Mouse (Mus musculus): Measurements from ENCODE around the gene Exoc3l4. TPM values are rescaled to one million over a fixed set of nuclear protein-coding genes. Genes with fewer than 3 reads are reported as not detected.

The Exoc3l4 gene
- total and polyA plus RNA-seq, 2 experiments from 2014 or later = 7.9 to 9.8 TPM

- H3K4me3 ChIP-seq (ENCODE audit: low read depth, low read length) = no peak overlapping the region
- DNase-seq (ENCODE audit: low spot score) = no peak
- no peak overlapping the region for H3K9ac ChIP-seq (replicated peaks; ENCODE audit: low read depth, low read length)
- no peaks in the 10 kb centered on the region for H3K9me3 ChIP-seq (replicated peaks; ENCODE audit: control insufficient read depth, low read length)
- H3K4me2 ChIP-seq (ENCODE audit: low read depth, low read length) = no peak overlapping the region
- no peak for ATAC-seq (ENCODE audit: insufficient read depth, low read depth)
- no peaks in the 10 kb centered on the region for H3K4me1 ChIP-seq (ENCODE audit: control insufficient read depth, insufficient read depth)
- 89% methylated on average over 3 of the region's 3 CpGs for WGBS
- H3K27me3 ChIP-seq (ENCODE audit: control insufficient read depth, insufficient read depth, low read length) = peaks cover 5% of the 10 kb centered on the region; the same call in 1 of the 2 replicates
- no peaks in the 10 kb centered on the region for H3K36me3 ChIP-seq (replicated peaks; ENCODE audit: control insufficient read depth, insufficient read depth, low read length)
- no peak overlapping the region for H3K27ac ChIP-seq (ENCODE audit: low read depth)
- TF ChIP-seq EP300 (IDR thresholded peaks at IDR 0.05; ENCODE audit: low read depth) = no peak
- no peak for TF ChIP-seq CTCF (IDR thresholded peaks at IDR 0.05; ENCODE audit: low read depth)
These were observed 57.6 kb downstream of the Exoc3l4 start for GRCm38 (mm10) chr12:111474384-111474783.

- DNase-seq (ENCODE audit: low spot score) (no peak), ATAC-seq (ENCODE audit: insufficient read depth, low read depth) (peak; percentile 39; the same call in 1 of the 2 replicates)
- TF ChIP-seq CTCF (IDR thresholded peaks at IDR 0.05; ENCODE audit: low read depth) = peak; percentile 4; the same call in 1 of the 2 replicates
- no peak for TF ChIP-seq EP300 (IDR thresholded peaks at IDR 0.05; ENCODE audit: low read depth)
- Histone ChIP-seq H3K9ac (replicated peaks; ENCODE audit: low read depth, low read length) (no peak overlapping the region), H3K4me1 (ENCODE audit: control insufficient read depth, insufficient read depth) (no peaks in the 10 kb centered on the region), H3K4me2 (ENCODE audit: low read depth, low read length) (no peak overlapping the region), H3K27ac (ENCODE audit: low read depth) (no peak overlapping the region), H3K36me3 (replicated peaks; ENCODE audit: control insufficient read depth, insufficient read depth, low read length) (no peaks in the 10 kb centered on the region), H3K4me3 (ENCODE audit: low read depth, low read length) (no peak overlapping the region), H3K27me3 (ENCODE audit: control insufficient read depth, insufficient read depth, low read length) (peaks cover 5% of the 10 kb centered on the region; the same call in 1 of the 2 replicates), H3K9me3 (replicated peaks; ENCODE audit: control insufficient read depth, low read length) (no peaks in the 10 kb centered on the region)
- 43% methylated on average over 8 of the region's 8 CpGs for WGBS
These were observed 58.3 kb downstream of the Exoc3l4 start for GRCm38 (mm10) chr12:111474893-111475643.

- WGBS = 55% methylated on average over 5 of the region's 5 CpGs
- no peak overlapping the region for H3K27ac ChIP-seq (ENCODE audit: low read depth)
- H3K4me1 ChIP-seq (ENCODE audit: control insufficient read depth, insufficient read depth) = no peaks in the 10 kb centered on the region
- no peak overlapping the region for H3K4me3 ChIP-seq (ENCODE audit: low read depth, low read length)
- TF ChIP-seq EP300 (IDR thresholded peaks at IDR 0.05; ENCODE audit: low read depth) = no peak
- no peak for TF ChIP-seq CTCF (IDR thresholded peaks at IDR 0.05; ENCODE audit: low read depth)
- H3K27me3 ChIP-seq (ENCODE audit: control insufficient read depth, insufficient read depth, low read length) = 0 out of 2 replicates have a peak, but pooled peaks cover 3% of the 10 kb centered on the region
- H3K9ac ChIP-seq (replicated peaks; ENCODE audit: low read depth, low read length) = no peak overlapping the region
- no peaks in the 10 kb centered on the region for H3K9me3 ChIP-seq (replicated peaks; ENCODE audit: control insufficient read depth, low read length)
- no peaks in the 10 kb centered on the region for H3K36me3 ChIP-seq (replicated peaks; ENCODE audit: control insufficient read depth, insufficient read depth, low read length)
- ATAC-seq (ENCODE audit: insufficient read depth, low read depth) (no peak), DNase-seq (ENCODE audit: low spot score) (no peak)
- no peak overlapping the region for H3K4me2 ChIP-seq (ENCODE audit: low read depth, low read length)
These were observed 62.1 kb downstream of the Exoc3l4 start for GRCm38 (mm10) chr12:111478924-111479323.

- 74% methylated on average over 2 of the region's 2 CpGs for WGBS
These were observed 63.1 kb downstream of the Exoc3l4 start for GRCm38 (mm10) chr12:111479917-111480316.

More at GRCm38 (mm10) chr12:111479917-111480316, 63.1 kb downstream of the Exoc3l4 start:
- no peak overlapping the region for H3K4me3 ChIP-seq (ENCODE audit: low read depth, low read length)
- H3K27me3 ChIP-seq (ENCODE audit: control insufficient read depth, insufficient read depth, low read length) = peaks cover 13% of the 10 kb centered on the region
- no peak for DNase-seq (ENCODE audit: low spot score)
- no peak overlapping the region for H3K4me2 ChIP-seq (ENCODE audit: low read depth, low read length)
- TF ChIP-seq CTCF (IDR thresholded peaks at IDR 0.05; ENCODE audit: low read depth) (peak; percentile 60), EP300 (IDR thresholded peaks at IDR 0.05; ENCODE audit: low read depth) (no peak)
- H3K27ac ChIP-seq (ENCODE audit: low read depth) = no peak overlapping the region
- no peaks in the 10 kb centered on the region for H3K36me3 ChIP-seq (replicated peaks; ENCODE audit: control insufficient read depth, insufficient read depth, low read length)
- peaks cover under 1% of the 10 kb centered on the region; the same call in 1 of the 2 replicates for H3K4me1 ChIP-seq (ENCODE audit: control insufficient read depth, insufficient read depth)
- no peaks in the 10 kb centered on the region for H3K9me3 ChIP-seq (replicated peaks; ENCODE audit: control insufficient read depth, low read length)
- H3K9ac ChIP-seq (replicated peaks; ENCODE audit: low read depth, low read length) = no peak overlapping the region
- no peak for ATAC-seq (ENCODE audit: insufficient read depth, low read depth)

Other genes starting within 250 kb of the Exoc3l4 start
- gene 4930595D18Rik, start 232.5 kb upstream of the Exoc3l4 start, total RNA-seq (2014; rRNA removed; ENCODE audit: low replicate concordance) = not detected in 2 replicates
- gene 4930595D18Rik, start 232.5 kb upstream of the Exoc3l4 start, polyA plus RNA-seq (2015; fragmentation: Nextera tagmentation; extraction: Ambion mirVana) = not detected in 2 replicates
- gene Amn, start 145.9 kb upstream of the Exoc3l4 start, total RNA-seq (2014; rRNA removed; ENCODE audit: low replicate concordance) = 7.5 TPM in 1 of 2 replicates, not detected in the other
- 0.78 and 0.90 TPM in 2 replicates for gene Amn, start 145.9 kb upstream of the Exoc3l4 start, polyA plus RNA-seq (2015; fragmentation: Nextera tagmentation; extraction: Ambion mirVana)
- 119 and 147 TPM in 2 replicates for gene Cdc42bpb, start 39.3 kb upstream of the Exoc3l4 start, total RNA-seq (2014; rRNA removed; ENCODE audit: low replicate concordance)
- 13.9 and 18.2 TPM in 2 replicates for gene Cdc42bpb, start 39.3 kb upstream of the Exoc3l4 start, polyA plus RNA-seq (2015; fragmentation: Nextera tagmentation; extraction: Ambion mirVana)
- not detected in 2 replicates for gene Lbhd2, start 10.2 kb upstream of the Exoc3l4 start, total RNA-seq (2014; rRNA removed; ENCODE audit: low replicate concordance)
- not detected in 2 replicates for gene Lbhd2, start 10.2 kb upstream of the Exoc3l4 start, polyA plus RNA-seq (2015; fragmentation: Nextera tagmentation; extraction: Ambion mirVana)
- 12.5 and 14.8 TPM in 2 replicates for gene Tnfaip2, start 25.5 kb downstream of the Exoc3l4 start, total RNA-seq (2014; rRNA removed; ENCODE audit: low replicate concordance)
- 8.9 and 9.5 TPM in 2 replicates for gene Tnfaip2, start 25.5 kb downstream of the Exoc3l4 start, polyA plus RNA-seq (2015; fragmentation: Nextera tagmentation; extraction: Ambion mirVana)
- 4.0 and 4.3 TPM in 2 replicates for gene Gm266, start 68.8 kb downstream of the Exoc3l4 start, total RNA-seq (2014; rRNA removed; ENCODE audit: low replicate concordance)
- gene Gm266, start 68.8 kb downstream of the Exoc3l4 start, polyA plus RNA-seq (2015; fragmentation: Nextera tagmentation; extraction: Ambion mirVana) = 0.85 and 1.3 TPM in 2 replicates
- gene Eif5, start 121.0 kb downstream of the Exoc3l4 start, total RNA-seq (2014; rRNA removed; ENCODE audit: low replicate concordance) = 153 and 223 TPM in 2 replicates
- 360 and 361 TPM in 2 replicates for gene Eif5, start 121.0 kb downstream of the Exoc3l4 start, polyA plus RNA-seq (2015; fragmentation: Nextera tagmentation; extraction: Ambion mirVana)
- 66.3 and 80.1 TPM in 2 replicates for gene Mark3, start 157.5 kb downstream of the Exoc3l4 start, total RNA-seq (2014; rRNA removed; ENCODE audit: low replicate concordance)
- 16.5 and 20.0 TPM in 2 replicates for gene Mark3, start 157.5 kb downstream of the Exoc3l4 start, polyA plus RNA-seq (2015; fragmentation: Nextera tagmentation; extraction: Ambion mirVana)

Measured in heart, postnatal 0 days (tissue).